Mouse (Mus musculus) E14TG2a.4 (cell line): ENCODE data around the gene Dnah12.

Source experiments
- CTCF ChIP-seq: conservative IDR thresholded peaks from 2 replicates; pipeline ENCODE4 v1.5.1; 2014; ENCODE audit warnings: low read length
- NANOG ChIP-seq: IDR thresholded peaks from 2 replicates; pipeline ENCODE4 v1.6.1; 2014; ENCODE audit warnings: borderline replicate concordance, low read length, mixed read lengths
- POU5F1 ChIP-seq: IDR thresholded peaks from 2 replicates; pipeline ENCODE4 v1.6.1; 2014; ENCODE audit warnings: low read length, borderline replicate concordance

DNA sequence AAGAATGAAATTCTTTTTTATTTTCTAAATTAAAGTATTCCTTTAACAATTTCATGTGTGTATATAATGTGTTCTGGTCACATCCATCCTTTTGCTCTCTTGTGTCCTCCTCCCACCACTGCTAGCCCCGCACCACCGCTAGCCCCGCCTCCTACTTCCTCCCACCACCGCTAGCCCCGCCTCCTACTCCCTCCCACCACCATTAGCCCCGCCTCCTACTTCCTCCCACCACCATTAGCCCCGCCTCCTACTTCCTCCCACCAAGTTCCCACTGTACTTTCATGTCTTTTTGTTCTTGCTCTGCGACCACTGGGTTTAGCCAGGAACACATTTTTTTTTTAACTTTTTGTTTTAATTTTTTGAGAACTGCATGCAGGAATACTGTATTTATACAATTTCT is 160.0 kb downstream of the Dnah12 start:
- TF ChIP-seq CTCF (no peak), NANOG (no peak), POU5F1 (no peak)
